Mouse (Mus musculus) C2C12 (cell line): ENCODE measurements around the gene Vps53.

ENCODE experiments used
- CTCF ChIP-seq: IDR thresholded peaks from one replicate; pipeline ENCODE4 v1.5.1; 2011; ENCODE audit not compliant: control insufficient read depth, insufficient read depth, insufficient read length
- FOSL1 ChIP-seq: IDR thresholded peaks from one replicate; pipeline ENCODE4 v1.8.0; 2011; ENCODE audit warnings: mild to moderate bottlenecking, low read length; ENCODE audit not compliant: poor library complexity, insufficient read depth, severe bottlenecking
- MAX ChIP-seq: IDR thresholded peaks from one replicate; pipeline ENCODE4 v1.6.1; 2011; ENCODE audit warnings: mild to moderate bottlenecking, control low read depth
- MYOD1 ChIP-seq: IDR thresholded peaks from one replicate; pipeline ENCODE4 v1.6.1; 2011; ENCODE audit warnings: low read depth; ENCODE audit not compliant: control insufficient read depth, insufficient read length
- MYOG ChIP-seq: IDR thresholded peaks from one replicate; pipeline ENCODE4 v1.6.1; 2011; ENCODE audit not compliant: control insufficient read depth, insufficient read length; ENCODE audit errors: extremely low read depth
- USF1 ChIP-seq: IDR thresholded peaks from one replicate; pipeline ENCODE4 v1.6.1; 2011; ENCODE audit warnings: low read depth, mild to moderate bottlenecking, control low read depth, moderate library complexity

GRCm38 (mm10) chr11:76026527-76027138, 152.8 kb downstream of the Vps53 start:
- TF ChIP-seq CTCF (no peak), MYOG (no peak), MAX (no peak), MYOD1 (no peak), FOSL1 (no peak), USF1 (no peak)
